29 mouse cellular contexts compared by ENCODE assay signal in the genomic region with DNA sequence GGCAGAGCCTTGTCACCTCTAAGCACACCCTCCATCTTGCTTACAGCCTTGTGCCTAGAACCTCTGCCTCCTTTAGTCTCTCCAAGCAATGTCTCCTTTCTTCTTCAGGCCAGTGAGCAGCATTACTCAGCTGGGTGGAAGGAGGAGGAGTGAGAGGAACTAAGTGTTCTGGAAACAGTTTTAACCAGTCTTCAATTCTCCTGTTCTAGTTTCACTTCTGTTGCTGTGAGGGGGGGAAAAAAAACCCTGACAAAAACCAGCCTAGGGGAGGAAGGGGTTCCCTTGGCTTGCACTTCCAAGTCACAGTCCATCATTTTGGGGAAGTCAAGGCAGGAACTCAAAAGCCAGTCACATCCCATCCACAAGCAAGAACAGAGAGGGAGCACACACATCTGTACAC. TPM values are rescaled to one million over a fixed set of nuclear protein-coding genes. Genes with fewer than 3 reads are reported as not detected.
DNase-seq lines count a peak whose midpoint lies in the region; ATAC-seq lines count a peak whose summit lies in the region.
"Had no signal": no experiment of that assay in that cellular context is flagged by ENCODE, and none has a peak within 500 bp of the region (broad histone marks: within the 10 kb centered on the region; RNA-seq: fewer than 3 reads in every experiment).

No protein-coding gene starts in this region.

- H3K27ac ChIP-seq in brown adipose tissue, adult 24 weeks (replicated peaks; ENCODE audit: low read depth, low read length): 0 out of 2 replicates have a peak overlapping the region, but pooled peaks have one; percentile 10
- H3K27ac ChIP-seq: forebrain, embryonic 10.5 days; heart, embryonic 10.5 days; hindbrain, embryonic 15.5 days; intestine, embryonic 15.5 days; limb, embryonic 13.5 days; liver, embryonic 14.5 days; midbrain, embryonic 12.5 days; neural tube, embryonic 12.5 days; stomach, postnatal 0 days had no signal

- ATAC-seq in megakaryocyte progenitor cell, adult 5-6 weeks (replicated peaks; ENCODE audit: poor library complexity): peak; percentile 66
- ATAC-seq: forebrain, embryonic 16.5 days; intestine, embryonic 15.5 days; Patski had no signal

- H3K4me3 ChIP-seq in brown adipose tissue, adult 24 weeks (ENCODE audit: insufficient read depth, low read depth, low read length): no peak overlapping the region
- H3K4me3 ChIP-seq: forebrain, embryonic 10.5 days; heart, embryonic 10.5 days; hindbrain, embryonic 15.5 days; intestine, embryonic 15.5 days; limb, embryonic 13.5 days; midbrain, embryonic 12.5 days; neural tube, embryonic 12.5 days had no signal

- DNase-seq in heart, adult 8-10 months (ENCODE audit: low spot score): peak; percentile 25
- DNase-seq in heart, postnatal 4 days: no peak
- peak; percentile 15 for DNase-seq in A20 (ENCODE audit: low read depth, low spot score)
- DNase-seq in adrenal gland, postnatal 4 days (ENCODE audit: low spot score in 2 of 2): no peak
- DNase-seq in c-Kit-positive CD71-positive TER-119-positive erythroid progenitor cells, embryonic 14.5 days (ENCODE audit: low spot score): no peak
- DNase-seq: cerebellum, adult 11-12 months; cerebellum, postnatal 10 days; gastrocnemius, postnatal 25 days; kidney, adult 9 months; kidney, postnatal 25 days; lung, postnatal 4 days; retina, postnatal 1 day; right cerebral cortex, postnatal 25 days; thymus, adult 2 months; thymus, postnatal 4 days had no signal

- no peaks in the 10 kb centered on the region for H3K4me1 ChIP-seq in brown adipose tissue, adult 24 weeks (ENCODE audit: control insufficient read depth, insufficient read depth, insufficient read length, low read length)
- H3K4me1 ChIP-seq: heart, embryonic 10.5 days; hindbrain, embryonic 15.5 days; limb, embryonic 13.5 days; neural tube, embryonic 12.5 days had no signal

RNA-seq across cellular contexts. Expression of gene Pparg, which starts 29.8 kb away (rescaled TPM):
- 10 to 100 TPM in 3 of 4 experiments, 1 to 10 TPM in 1; 9.5 to 13.5 (median 12.3) TPM for total RNA-seq in heart, adult 8-10 months (2022)
- total RNA-seq in heart, postnatal 4 days (2021): 1 to 10 TPM; 7.6 to 9.5 TPM
- polyA plus RNA-seq in brown adipose tissue, adult 24 weeks (2012; ENCODE audit: insufficient read depth, insufficient read length, missing spikeins): 257 and 391 TPM in 2 replicates
- 0.32 and 0.69 TPM in 2 replicates for total RNA-seq in megakaryocyte progenitor cell, adult 5-6 weeks (2015)
- total RNA-seq in megakaryocyte progenitor cell, adult 5-6 weeks (2017): 0.24 TPM in 1 of 2 replicates, not detected in the other
- 10 to 100 TPM; 24.8 to 30.2 TPM for total RNA-seq in adrenal gland, postnatal 4 days (2021)
- total RNA-seq: G1E had no signal
- polyA plus RNA-seq: G1E had no signal

Comparison
In these comparisons a context has a peak if more than half of its experiments do, and no peak if none do; other contexts are left out.
1. DNase-seq: peak in heart, adult 8-10 months (single experiment) and A20 (single experiment); none in heart, postnatal 4 days (single experiment), adrenal gland, postnatal 4 days (0 of 2) and c-Kit-positive CD71-positive TER-119-positive erythroid progenitor cells, embryonic 14.5 days (single experiment).
2. RNA of gene Pparg, which starts 29.8 kb away (total RNA-seq): 24.8 to 30.2 TPM in adrenal gland, postnatal 4 days, 9.5 to 13.5 TPM in heart, adult 8-10 months and 7.6 to 9.5 TPM in heart, postnatal 4 days; 0.24 to 0.69 TPM in megakaryocyte progenitor cell, adult 5-6 weeks; every median in the first group is over 4 times any median in the second.